Mouse (Mus musculus) heart, embryonic 16.5 days (tissue): ENCODE results near the gene Atp1a4. TPM values are rescaled to one million over a fixed set of nuclear protein-coding genes. Genes with fewer than 3 reads are reported as not detected.

Experiments used
- ATAC-seq: fragments of 200-750 bp; cut with Nextera tagmentation; replicated peaks from 2 replicates; pipeline ENCODE4 v1.8.0; 2017; ENCODE audit warnings: moderate number of reproducible peaks; ENCODE audit not compliant: insufficient read depth, low FRiP score; ENCODE audit errors: extremely low read depth
- H3K27ac ChIP-seq: fragments of 300-500 bp; sonication (generic); 2 replicates; pipeline ENCODE4 v1.5.1; 2014; ENCODE audit warnings: mild to moderate bottlenecking, low read length, control low read depth, moderate library complexity
- H3K27me3 ChIP-seq: fragments of 300-500 bp; sonication (generic); 2 replicates; pipeline ENCODE4 v1.6.1; 2014; ENCODE audit warnings: low read length, mixed read lengths; ENCODE audit not compliant: control insufficient read depth, insufficient read depth
- H3K36me3 ChIP-seq: fragments of 300-500 bp; sonication (generic); 2 replicates; pipeline ENCODE4 v1.6.1; 2014; ENCODE audit not compliant: control insufficient read depth, insufficient read depth
- H3K4me1 ChIP-seq: fragments of 300-500 bp; sonication (generic); 2 replicates; pipeline ENCODE4 v1.6.1; 2014; ENCODE audit warnings: low read length, mixed read lengths; ENCODE audit not compliant: control insufficient read depth, insufficient read depth
- H3K4me2 ChIP-seq: fragments of 300-500 bp; sonication (generic); 2 replicates; pipeline ENCODE4 v1.6.1; 2014; ENCODE audit warnings: low read depth, mild to moderate bottlenecking, control low read depth, low read length
- H3K4me3 ChIP-seq: fragments of 300-500 bp; sonication (generic); 2 replicates; pipeline ENCODE4 v1.5.1; 2014; ENCODE audit warnings: mild to moderate bottlenecking, control low read depth, low read length
- H3K9ac ChIP-seq: fragments of 300-500 bp; sonication (generic); 2 replicates; pipeline ENCODE4 v1.6.1; 2014; ENCODE audit warnings: low read length, control low read depth
- H3K9me3 ChIP-seq: fragments of 300-500 bp; sonication (generic); replicated peaks from 2 replicates; pipeline ENCODE4 v1.6.1; 2016; ENCODE audit warnings: low read length; ENCODE audit not compliant: control insufficient read depth
- WGBS: fragments of 180-500 bp; shearing (Covaris S2); extraction: QIAGEN DNeasy Blood & Tissue Kit; methylation state at CpG from one replicate; pipeline ENCODE4 v1.1.7; 2014; 5-methylcytosine and 5-hydroxymethylcytosine counted together
- polyA plus RNA-seq: library from polyadenylated mRNA; unstranded; fragments of >200 nt; fragmentation: Nextera tagmentation; extraction: Ambion mirVana; gene quantifications from 2 replicates; pipeline ENCODE4 v1.2.1, GENCODE M21; 2015

Atp1a4 gene
- polyA plus RNA-seq, 1 experiment from 2014 or later: 0.16 TPM

DNA sequence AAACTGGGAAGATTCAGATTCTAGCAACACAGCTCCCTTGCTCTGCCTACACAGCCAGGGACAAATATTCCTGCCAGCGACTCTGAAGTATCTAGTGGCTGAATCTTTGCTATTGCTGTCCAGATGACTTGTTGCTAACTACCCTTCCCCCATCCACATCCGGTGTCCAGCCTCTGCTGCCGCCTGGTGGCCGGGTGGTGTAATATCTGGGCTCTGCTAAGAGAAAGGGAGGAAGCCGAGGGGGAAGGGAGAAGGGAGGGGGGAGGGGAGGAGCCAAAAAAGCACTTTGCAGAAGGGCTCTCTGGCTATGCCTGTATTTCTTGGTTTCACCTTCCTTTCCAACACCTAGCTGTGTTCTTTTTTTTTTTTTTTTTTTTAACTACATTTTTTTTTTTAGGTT, 41.1 kb downstream of the Atp1a4 start:
- Histone ChIP-seq H3K4me1 (peaks cover 70% of the 10 kb centered on the region), H3K4me2 (peak overlapping the region; percentile 62), H3K4me3 (peak overlapping the region; percentile 36), H3K36me3 (no peaks in the 10 kb centered on the region), H3K27me3 (no peaks in the 10 kb centered on the region), H3K9ac (peak overlapping the region; percentile 74), H3K9me3 (no peaks in the 10 kb centered on the region), H3K27ac (peak overlapping the region; percentile 95)
- WGBS: 0% methylated on average over 5 of the region's 5 CpGs
- ATAC-seq: peak; percentile 49

- Histone ChIP-seq H3K27ac (peak overlapping the region; percentile 82), H3K9me3 (no peaks in the 10 kb centered on the region), H3K4me1 (peaks cover 50% of the 10 kb centered on the region), H3K4me2 (no peak overlapping the region), H3K36me3 (no peaks in the 10 kb centered on the region), H3K9ac (peak overlapping the region; percentile 50), H3K4me3 (no peak overlapping the region), H3K27me3 (no peaks in the 10 kb centered on the region)
- WGBS: 18% methylated on average over 3 of the region's 3 CpGs
- ATAC-seq: peak; percentile 61
These were observed 43.5 kb downstream of the Atp1a4 start for GRCm38 (mm10) chr1:172214748-172215147.

DNA sequence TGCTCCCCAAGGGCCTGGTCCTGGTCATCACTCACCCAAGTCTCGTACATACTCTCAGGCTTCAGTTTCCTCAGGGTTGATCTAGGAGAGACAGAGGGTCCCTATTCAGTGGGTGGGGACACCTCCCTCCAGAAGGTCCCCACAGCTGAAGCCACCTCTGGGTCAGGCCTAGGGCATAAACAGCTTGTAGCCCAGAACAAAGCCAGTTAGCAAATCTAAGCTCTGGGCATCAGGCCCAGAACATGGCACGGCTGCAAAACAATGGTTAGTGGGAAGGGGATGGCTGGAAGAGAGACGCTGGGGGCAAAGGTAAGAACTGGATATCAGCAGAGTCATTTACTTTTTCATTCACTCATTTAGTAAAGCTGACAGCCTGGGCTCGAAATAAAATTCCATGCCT, 44.4 kb downstream of the Atp1a4 start:
- Histone ChIP-seq H3K4me3 (no peak overlapping the region), H3K27me3 (no peaks in the 10 kb centered on the region), H3K9ac (no peak overlapping the region), H3K9me3 (no peaks in the 10 kb centered on the region), H3K4me1 (peaks cover 41% of the 10 kb centered on the region), H3K36me3 (no peaks in the 10 kb centered on the region), H3K27ac (peak overlapping the region; percentile 23; the same call in 1 of the 2 replicates), H3K4me2 (no peak overlapping the region)
- WGBS: 59% methylated on average over 4 of the region's 4 CpGs
- ATAC-seq: no peak

GRCm38 (mm10) chr1:172212776-172213175, 45.4 kb downstream of the Atp1a4 start:
- Histone ChIP-seq H3K36me3 (no peaks in the 10 kb centered on the region), H3K4me1 (peaks cover 34% of the 10 kb centered on the region), H3K4me2 (no peak overlapping the region), H3K27me3 (no peaks in the 10 kb centered on the region), H3K9ac (no peak overlapping the region; the same call in 1 of the 2 replicates), H3K4me3 (no peak overlapping the region), H3K9me3 (no peaks in the 10 kb centered on the region), H3K27ac (peak overlapping the region; percentile 36; the same call in 1 of the 2 replicates)
- no peak for ATAC-seq
- WGBS: 65% methylated on average over 5 of the region's 5 CpGs

DNA sequence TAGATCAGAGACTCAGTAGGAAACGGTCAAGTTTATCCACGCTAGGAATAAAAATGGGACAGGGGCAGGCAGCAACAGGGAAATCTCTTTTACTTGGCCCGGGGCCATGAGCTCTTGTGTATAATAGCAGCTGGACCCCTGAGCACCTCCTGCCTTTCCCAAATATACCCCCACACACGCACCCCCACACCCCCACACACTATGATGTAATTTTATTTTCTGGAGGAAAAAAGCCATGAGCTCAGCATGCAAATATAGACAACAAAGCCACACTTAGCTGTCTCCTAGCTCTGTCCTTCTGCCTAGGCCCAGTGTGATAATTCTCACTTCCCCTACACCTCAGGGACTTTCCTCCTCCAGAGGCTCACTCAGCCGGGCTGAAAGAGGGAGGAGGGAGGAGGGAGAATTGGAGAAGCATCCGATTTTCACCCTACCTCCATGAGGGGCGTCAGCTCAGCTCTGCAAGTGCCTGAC, 51.1 kb downstream of the Atp1a4 start:
- peaks cover 45% of the 10 kb centered on the region for H3K4me1 ChIP-seq
- 17% methylated on average over 7 of the region's 7 CpGs for WGBS
- H3K9me3 ChIP-seq: no peaks in the 10 kb centered on the region
- H3K27ac ChIP-seq: peak overlapping the region; percentile 96
- peak overlapping the region; percentile 87; the same call in 1 of the 2 replicates for H3K4me3 ChIP-seq
- no peaks in the 10 kb centered on the region for H3K36me3 ChIP-seq
- H3K4me2 ChIP-seq: peak overlapping the region; percentile 68
- ATAC-seq: peak; percentile 11; the same call in 1 of the 2 replicates
- no peaks in the 10 kb centered on the region for H3K27me3 ChIP-seq
- H3K9ac ChIP-seq: peak overlapping the region; percentile 94

- Histone ChIP-seq H3K9ac (peak within 1 kb of the TSS; percentile 94), H3K27ac (peak within 1 kb of the TSS; percentile 96), H3K36me3 (no peaks in the 10 kb centered on the region), H3K9me3 (no peaks in the 10 kb centered on the region), H3K27me3 (no peaks in the 10 kb centered on the region), H3K4me1 (peaks cover 53% of the 10 kb centered on the region), H3K4me3 (peak within 1 kb of the TSS; percentile 87), H3K4me2 (peak within 1 kb of the TSS; percentile 68)
- WGBS: under 1% methylated on average over 39 of the region's 40 CpGs
- ATAC-seq: peak; percentile 81
These were observed 51.9 kb downstream of the Atp1a4 start, which contains the start of gene Pea15a for GRCm38 (mm10) chr1:172206141-172206917. Gene Pea15a, minus strand, starts transcription at chr1:172206804.

DNA sequence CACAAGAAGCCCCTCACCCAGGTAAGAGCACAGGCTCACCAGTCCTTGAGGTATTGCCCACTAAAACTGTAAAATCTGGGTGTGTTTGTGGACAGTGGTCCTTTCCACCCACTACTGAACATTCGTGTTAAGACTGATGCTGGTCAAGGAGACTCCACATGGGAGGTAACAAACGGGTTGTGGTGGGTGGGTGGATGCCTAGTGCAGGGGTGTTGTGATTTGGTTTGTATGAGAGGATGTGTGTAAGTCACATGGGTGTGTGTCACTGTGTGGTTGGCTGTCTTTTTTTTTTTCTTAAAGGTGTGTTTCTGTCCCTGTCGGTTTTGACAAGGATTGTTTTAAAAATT, 52.5 kb downstream of the Atp1a4 start:
- Histone ChIP-seq H3K9me3 (no peaks in the 10 kb centered on the region), H3K4me1 (peaks cover 59% of the 10 kb centered on the region), H3K4me2 (peak overlapping the region; percentile 68), H3K4me3 (peak overlapping the region; percentile 87), H3K27ac (peak overlapping the region; percentile 96), H3K9ac (peak overlapping the region; percentile 94), H3K36me3 (no peaks in the 10 kb centered on the region), H3K27me3 (no peaks in the 10 kb centered on the region)
- WGBS: 4% methylated on average over 3 of the region's 3 CpGs
- no peak for ATAC-seq

GRCm38 (mm10) chr1:172204814-172205740, 53.1 kb downstream of the Atp1a4 start:
- Histone ChIP-seq H3K9ac (peak overlapping the region; percentile 94), H3K4me3 (peak overlapping the region; percentile 87), H3K36me3 (peaks cover 5% of the 10 kb centered on the region), H3K4me2 (peak overlapping the region; percentile 68), H3K27me3 (no peaks in the 10 kb centered on the region), H3K9me3 (no peaks in the 10 kb centered on the region), H3K4me1 (peaks cover 60% of the 10 kb centered on the region), H3K27ac (peak overlapping the region; percentile 96)
- no peak for ATAC-seq
- 49% methylated on average over 15 of the region's 15 CpGs for WGBS
